Mouse (Mus musculus) heart, adult 11 months (tissue): ENCODE measurements around the gene Dhx40.
A peak's percentile ranks its signal among the peaks of the same experiment; 100 is the strongest.

Source experiments
- DNase-seq: peaks from one replicate; pipeline ENCODE4 v3.0.0; 2022

Gene Dhx40

GRCm38 (mm10) chr11:86807505-86807989 is at the start of gene Dhx40:
Gene Dhx40, minus strand, starts transcription at chr11:86807746.
- peak; percentile 99 for DNase-seq

- DNase-seq: no peak
These were observed 48.3 kb upstream of the Dhx40 start for GRCm38 (mm10) chr11:86855639-86856425.

GRCm38 (mm10) chr11:86853081-86853480 is 45.5 kb upstream of the Dhx40 start:
- peak; percentile 56 for DNase-seq

- DNase-seq: peak; percentile 82
These were observed 45.0 kb upstream of the Dhx40 start for GRCm38 (mm10) chr11:86852534-86853054.

- DNase-seq: no peak
These were observed 44.4 kb upstream of the Dhx40 start for GRCm38 (mm10) chr11:86851714-86852533.

- DNase-seq: no peak
These were observed 43.7 kb upstream of the Dhx40 start for GRCm38 (mm10) chr11:86851234-86851671.

GRCm38 (mm10) chr11:86843831-86844230 is 36.3 kb upstream of the Dhx40 start:
- peak; percentile 69 for DNase-seq

GRCm38 (mm10) chr11:86841261-86841660 is 33.7 kb upstream of the Dhx40 start:
- no peak for DNase-seq

GRCm38 (mm10) chr11:86840511-86841154 is 33.1 kb upstream of the Dhx40 start:
- DNase-seq: peak; percentile 98

- DNase-seq: peak; percentile 64
These were observed 32.3 kb upstream of the Dhx40 start for GRCm38 (mm10) chr11:86839716-86840447.

GRCm38 (mm10) chr11:86838792-86839191 is 31.2 kb upstream of the Dhx40 start:
- DNase-seq: peak; percentile 29

- DNase-seq: peak; percentile 98
These were observed 28.8 kb upstream of the Dhx40 start for GRCm38 (mm10) chr11:86836366-86836765.

GRCm38 (mm10) chr11:86834628-86835338 is 27.2 kb upstream of the Dhx40 start:
- peak; percentile 80 for DNase-seq

GRCm38 (mm10) chr11:86834050-86834449 is 26.5 kb upstream of the Dhx40 start:
- peak; percentile 85 for DNase-seq

GRCm38 (mm10) chr11:86833153-86833552 is 25.6 kb upstream of the Dhx40 start:
- peak; percentile 16 for DNase-seq

GRCm38 (mm10) chr11:86828396-86828795 is 20.9 kb upstream of the Dhx40 start:
- peak; percentile 85 for DNase-seq

- DNase-seq: peak; percentile 87
These were observed 20.1 kb upstream of the Dhx40 start for GRCm38 (mm10) chr11:86827476-86828245.

- DNase-seq: peak; percentile 49
These were observed 16.9 kb upstream of the Dhx40 start for GRCm38 (mm10) chr11:86824433-86824832.

- DNase-seq: no peak
These were observed 15.0 kb upstream of the Dhx40 start for GRCm38 (mm10) chr11:86822531-86822930.

- DNase-seq: peak; percentile 52
These were observed 12.0 kb upstream of the Dhx40 start for GRCm38 (mm10) chr11:86819536-86819935.

GRCm38 (mm10) chr11:86818928-86819327 is 11.4 kb upstream of the Dhx40 start:
- DNase-seq: peak; percentile 66
